Mouse (Mus musculus) cerebellum, adult 2 months (tissue): ENCODE measurements around the gene Mypop. TPM values are rescaled to one million over a fixed set of nuclear protein-coding genes. Genes with fewer than 3 reads are reported as not detected.

Source experiments
- DNase-seq, 2 experiments: peaks; one replicate each; pipeline ENCODE4 v3.0.0; 2021
- H3K27ac ChIP-seq: fragments of 200-500 bp; 2 replicates; pipeline ENCODE4 v1.5.1; 2012; ENCODE audit warnings: low read length, control low read depth, inconsistent platforms; ENCODE audit not compliant: insufficient read depth
- H3K27me3 ChIP-seq: fragments of 200-500 bp; 2 replicates; pipeline ENCODE4 v1.6.1; 2012; ENCODE audit warnings: inconsistent platforms, mild to moderate bottlenecking, low read length, moderate library complexity; ENCODE audit not compliant: control insufficient read depth, insufficient read depth
- H3K4me1 ChIP-seq: fragments of 200-500 bp; 2 replicates; pipeline ENCODE4 v1.6.1; 2011; ENCODE audit warnings: low read length; ENCODE audit not compliant: control insufficient read depth, insufficient read depth
- H3K4me3 ChIP-seq: fragments of 200-500 bp; replicated peaks from 2 replicates; pipeline ENCODE3; 2011; ENCODE audit warnings: mild to moderate bottlenecking, low read depth, low read length, control low read depth; ENCODE audit not compliant: insufficient read depth
- CTCF ChIP-seq: fragments of 200-500 bp; IDR thresholded peaks from 2 replicates; pipeline ENCODE4 v1.5.1; 2011; ENCODE audit warnings: low read depth, mild to moderate bottlenecking, control low read depth, low read length, moderate library complexity, borderline replicate concordance; ENCODE audit not compliant: insufficient read depth
- POLR2A ChIP-seq: fragments of 200-500 bp; IDR thresholded peaks from 2 replicates; pipeline ENCODE4 v1.6.1; 2011; ENCODE audit warnings: low read length, control low read depth, borderline replicate concordance; ENCODE audit not compliant: insufficient read depth
- WGBS: fragments of 180-500 bp; shearing (Covaris S2); methylation state at CpG from one replicate; pipeline ENCODE4 v1.1.7; 2018; 5-methylcytosine and 5-hydroxymethylcytosine counted together
- polyA plus RNA-seq: library from polyadenylated mRNA; depleted of rRNA; stranded (reverse); fragments of >200 nt; gene quantifications from 2 replicates; pipeline ENCODE4 v1.2.3, GENCODE M21; 2012

The Mypop gene
- polyA plus RNA-seq, 1 experiment = 55.3 TPM

DNA sequence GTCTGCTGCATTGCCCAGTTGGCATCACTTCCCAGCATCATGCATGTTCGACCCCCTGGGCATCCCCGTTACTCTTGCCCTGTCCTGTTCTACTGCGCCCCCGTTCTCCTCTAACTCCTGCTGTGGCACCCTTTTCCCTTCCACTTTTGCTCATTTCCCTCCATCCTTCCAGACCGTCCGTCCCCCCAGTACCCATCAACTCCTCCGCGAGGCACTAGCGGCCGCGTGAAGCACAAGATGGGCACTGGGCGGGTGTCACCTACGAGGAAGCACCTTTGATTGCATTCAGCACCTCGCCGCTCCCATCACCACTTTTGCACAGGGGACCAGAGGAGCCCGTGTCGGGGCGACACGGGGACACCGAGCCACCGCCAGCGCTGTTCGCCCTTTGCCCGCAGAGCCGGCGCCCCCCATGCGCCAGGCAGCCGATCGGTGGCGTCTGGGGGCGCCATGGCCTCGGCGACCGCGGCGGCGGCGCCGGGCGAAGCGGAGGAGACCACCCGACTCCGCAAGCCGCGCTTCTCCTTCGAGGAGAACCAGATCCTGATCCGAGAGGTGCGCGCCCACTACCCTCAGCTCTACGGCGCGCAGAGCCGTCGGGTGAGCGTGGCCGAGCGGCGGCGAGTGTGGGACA lies 732 bp downstream of the Mypop start:
- Histone ChIP-seq H3K27me3 (no peaks in the 10 kb centered on the region), H3K27ac (peak overlapping the region; percentile 21), H3K4me3 (peak overlapping the region; percentile 80), H3K4me1 (peaks cover 10% of the 10 kb centered on the region; the same call in 1 of the 2 replicates)
- TF ChIP-seq POLR2A (no peak), CTCF (no peak)
- peak; percentile 60 to 72 for DNase-seq
- under 1% methylated on average over 58 of the region's 59 CpGs for WGBS

DNA sequence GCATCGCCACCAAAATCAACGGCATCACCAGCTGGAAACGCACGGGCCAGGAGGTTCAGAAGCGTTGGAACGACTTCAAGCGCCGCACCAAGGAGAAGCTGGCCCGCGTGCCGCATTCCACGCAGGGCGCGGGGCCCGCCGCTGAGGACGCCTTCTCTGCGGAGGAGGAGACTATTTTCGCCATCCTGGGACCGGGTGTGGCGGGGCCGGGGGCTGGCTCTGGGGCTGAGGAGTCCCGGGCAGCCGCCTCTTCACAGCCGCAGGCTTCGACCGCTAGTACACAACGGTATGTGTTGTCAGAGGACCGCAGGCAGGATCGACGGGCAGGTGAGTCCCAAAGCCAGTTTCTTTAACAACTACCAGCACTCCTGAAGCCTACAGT lies 1.2 kb downstream of the Mypop start:
- 2% methylated on average over 31 of the region's 31 CpGs for WGBS
- Histone ChIP-seq H3K27ac (peak overlapping the region; percentile 21), H3K27me3 (no peaks in the 10 kb centered on the region), H3K4me1 (peaks cover 10% of the 10 kb centered on the region; the same call in 1 of the 2 replicates), H3K4me3 (peak overlapping the region; percentile 80)
- TF ChIP-seq POLR2A = no peak
- TF ChIP-seq CTCF = no peak
- peak; percentile 63 to 67 for DNase-seq

DNA sequence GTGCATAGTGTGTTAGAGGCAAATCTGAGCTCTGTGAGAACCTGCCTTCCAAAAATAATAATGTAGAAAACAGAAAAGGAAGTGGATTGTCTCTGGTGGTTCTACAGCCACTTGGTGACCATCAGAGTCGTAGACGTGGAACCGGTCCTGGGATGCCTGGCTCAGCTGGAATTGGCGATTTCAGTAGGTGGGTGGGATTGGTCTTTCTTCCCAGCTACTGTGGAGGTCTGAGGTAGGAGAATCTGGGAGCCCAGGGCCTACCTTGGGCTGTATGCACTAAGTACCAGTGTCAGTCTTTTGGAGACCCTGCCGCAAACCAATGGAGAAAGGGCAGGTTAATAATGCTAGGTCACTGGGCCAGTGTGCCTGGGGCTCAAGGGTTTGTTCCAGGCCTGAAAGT lies 2.0 kb downstream of the Mypop start:
- WGBS = 73% methylated on average over 5 of the region's 5 CpGs
- DNase-seq = no peak
- Histone ChIP-seq H3K27ac (no peak overlapping the region), H3K27me3 (no peaks in the 10 kb centered on the region), H3K4me1 (peaks cover 10% of the 10 kb centered on the region; the same call in 1 of the 2 replicates), H3K4me3 (peak overlapping the region; percentile 80)
- TF ChIP-seq CTCF = no peak
- no peak for TF ChIP-seq POLR2A

DNA sequence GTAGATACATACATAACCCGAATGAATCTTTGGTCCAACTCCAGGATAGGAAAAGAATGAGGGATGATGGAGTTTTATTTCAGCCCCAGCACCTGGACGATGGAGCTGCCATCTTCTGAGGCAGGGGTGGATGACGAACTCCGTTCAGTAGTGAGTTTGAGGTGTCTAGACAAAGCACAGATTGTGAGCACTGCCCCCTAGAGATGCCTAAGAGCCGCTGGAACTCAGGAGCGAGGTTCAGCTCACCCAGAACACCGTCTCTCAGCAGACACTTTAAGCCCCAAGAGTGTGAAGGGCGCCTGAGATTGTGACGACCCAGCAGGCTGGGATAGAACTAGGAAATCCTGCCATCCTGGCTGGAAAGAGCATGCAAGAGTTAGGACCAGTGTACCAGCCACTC lies 7.8 kb downstream of the Mypop start:
- WGBS = 26% methylated on average over 9 of the region's 9 CpGs
- DNase-seq = peak; percentile 11 to 29
- no peak for TF ChIP-seq POLR2A
- TF ChIP-seq CTCF = peak; percentile 21; the same call in 1 of the 2 replicates
- H3K27me3 ChIP-seq = no peaks in the 10 kb centered on the region
- H3K4me3 ChIP-seq = no peak overlapping the region
- H3K4me1 ChIP-seq = peaks cover 5% of the 10 kb centered on the region; the same call in 1 of the 2 replicates
- no peak overlapping the region for H3K27ac ChIP-seq

DNA sequence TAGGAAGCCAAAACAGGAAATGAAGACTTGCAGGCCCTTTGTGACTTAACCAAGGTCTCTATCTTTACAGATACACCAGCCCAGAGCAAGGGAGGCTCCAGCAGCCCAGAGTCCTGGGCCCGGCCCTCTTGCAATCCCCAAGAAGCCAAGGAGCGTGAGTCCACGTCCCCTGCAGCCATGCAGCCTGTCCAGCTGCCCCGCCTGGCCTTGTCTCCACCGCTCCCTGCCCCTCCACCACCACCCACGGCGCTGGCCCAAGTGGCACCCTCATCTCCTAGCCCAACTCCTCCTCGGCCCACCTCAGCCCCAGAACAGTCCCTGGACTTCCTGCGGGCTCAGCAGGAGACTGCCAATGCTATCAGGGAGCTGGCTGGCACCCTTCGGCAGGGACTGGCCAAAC lies 9.4 kb downstream of the Mypop start:
- H3K4me3 ChIP-seq = no peak overlapping the region
- no peaks in the 10 kb centered on the region for H3K27me3 ChIP-seq
- DNase-seq = peak; percentile 19 to 31
- no peak overlapping the region for H3K27ac ChIP-seq
- no peak for TF ChIP-seq CTCF
- no peak for TF ChIP-seq POLR2A
- 56% methylated on average over 10 of the region's 10 CpGs for WGBS
- peaks cover 11% of the 10 kb centered on the region for H3K4me1 ChIP-seq

DNA sequence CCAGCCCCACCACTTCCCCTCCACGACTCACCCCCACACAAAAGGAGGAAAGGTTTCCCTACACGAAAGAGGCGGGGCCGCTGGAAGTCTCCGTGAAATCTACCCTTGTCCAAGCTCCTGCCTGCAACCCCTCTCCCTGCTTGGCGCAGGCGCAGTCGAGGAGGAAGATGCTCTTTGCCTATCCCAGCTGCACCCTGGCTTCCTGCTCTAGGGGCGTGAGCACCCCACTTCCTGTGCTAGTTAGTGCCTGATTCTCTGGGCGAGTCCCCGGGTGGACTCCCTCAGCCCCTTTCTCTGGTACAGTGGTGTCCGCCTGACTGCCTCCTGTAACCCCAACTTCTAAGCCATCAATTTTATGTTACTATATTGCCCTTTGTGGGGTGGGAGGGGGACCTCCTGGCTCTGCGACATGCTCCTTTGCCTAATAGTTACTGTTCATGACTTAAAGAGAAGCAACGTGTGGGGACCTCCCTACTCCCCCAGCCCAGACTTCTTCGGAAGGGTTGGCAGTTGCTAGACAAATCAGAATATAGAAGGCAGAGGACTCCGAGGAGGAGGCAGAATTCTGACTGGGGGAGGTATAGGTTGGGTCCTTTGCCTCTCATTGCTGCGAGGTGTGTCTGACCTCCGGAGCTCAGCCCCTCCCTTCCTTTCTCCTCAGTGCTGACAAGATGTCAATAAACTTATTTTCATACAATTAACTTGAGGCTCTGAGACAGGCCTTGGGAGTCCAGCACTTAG lies 10.2 kb downstream of the Mypop start:
- Histone ChIP-seq H3K27me3 (no peaks in the 10 kb centered on the region), H3K4me3 (no peak overlapping the region), H3K27ac (no peak overlapping the region), H3K4me1 (peaks cover 18% of the 10 kb centered on the region)
- TF ChIP-seq POLR2A = no peak
- peak; percentile 25 to 31 for DNase-seq
- WGBS = 53% methylated on average over 18 of the region's 18 CpGs

DNA sequence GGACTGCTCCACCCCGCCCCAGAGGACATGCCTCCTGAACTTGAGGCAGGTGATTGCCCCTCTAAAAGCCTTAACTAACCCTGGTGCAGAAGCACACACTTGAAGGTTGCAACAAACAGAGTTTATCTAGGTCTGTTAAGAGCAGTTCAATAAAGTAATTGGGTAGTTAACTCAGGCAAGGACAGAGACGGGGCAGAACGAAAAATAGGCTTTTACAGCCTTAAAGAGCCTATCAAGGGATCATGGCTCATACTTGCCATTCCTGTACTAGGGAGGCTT lies 10.7 kb downstream of the Mypop start:
- H3K27ac ChIP-seq = no peak overlapping the region
- H3K27me3 ChIP-seq = no peaks in the 10 kb centered on the region
- 78% methylated on average over 3 of the region's 3 CpGs for WGBS
- H3K4me3 ChIP-seq = no peak overlapping the region
- H3K4me1 ChIP-seq = peaks cover 18% of the 10 kb centered on the region
- DNase-seq = no peak
- TF ChIP-seq CTCF (no peak), POLR2A (no peak)

DNA sequence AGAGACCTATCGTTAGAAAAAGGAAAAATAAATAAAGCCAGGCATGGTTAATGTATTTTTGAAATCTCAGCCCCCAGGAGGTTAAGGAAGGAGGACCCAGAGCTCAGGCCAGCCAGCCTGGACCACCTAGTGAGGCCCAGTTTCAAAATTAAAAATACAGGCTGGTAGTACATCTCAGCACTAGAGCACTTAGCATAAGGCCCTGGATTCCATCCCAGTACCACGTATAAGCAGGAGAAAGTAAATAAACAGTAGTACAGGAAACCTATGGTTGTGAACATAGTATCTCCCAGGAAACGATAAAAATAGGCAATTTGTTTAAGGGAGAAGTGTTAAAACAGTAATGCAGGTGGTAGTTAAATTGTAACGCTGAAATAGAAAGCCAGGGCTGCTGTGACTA lies 11.1 kb downstream of the Mypop start:
- Histone ChIP-seq H3K4me1 (peaks cover 18% of the 10 kb centered on the region), H3K27me3 (no peaks in the 10 kb centered on the region), H3K4me3 (peak overlapping the region; percentile 79), H3K27ac (no peak overlapping the region)
- TF ChIP-seq POLR2A (no peak), CTCF (no peak)
- peak; percentile 15 to 23 for DNase-seq
- WGBS = 28% methylated on average over 4 of the region's 4 CpGs
